8 mouse cellular contexts compared by ENCODE assay signal in genomic region chr16:35874416-35874815, GRCm38 (mm10). TPM values are rescaled to one million over a fixed set of nuclear protein-coding genes. Genes with fewer than 3 reads are reported as not detected.
A peak's percentile ranks its signal among the peaks of the same experiment; 100 is the strongest.
DNase-seq lines count a peak whose midpoint lies in the region; ATAC-seq and TF ChIP-seq lines count a peak whose summit lies in the region.

No protein-coding gene starts in this region.

- no peaks in the 10 kb centered on the region for H3K36me3 ChIP-seq in liver, embryonic 11.5 days (ENCODE audit: control insufficient read depth, insufficient read depth, low read length)
- no peaks in the 10 kb centered on the region for H3K36me3 ChIP-seq in forebrain, embryonic 10.5 days (replicated peaks)

- no peak overlapping the region for H3K4me2 ChIP-seq in liver, embryonic 11.5 days

- WGBS in liver, embryonic 11.5 days = 22% methylated on average over 3 of the region's 3 CpGs
- 33% methylated on average over 3 of the region's 3 CpGs for WGBS in forebrain, embryonic 10.5 days

- POLR2A ChIA-PET in Patski (lab: Charles Lee) = interaction anchor here (0.6 kb wide), 1 partner anchor 36 kb away, joined by 3 read pairs; no protein-coding TSS in a partner anchor

- H3K9ac ChIP-seq in liver, embryonic 11.5 days (ENCODE audit: low read depth, low read length) = no peak overlapping the region

- H3K27me3 ChIP-seq in Patski = peaks cover 3% of the 10 kb centered on the region
- H3K27me3 ChIP-seq in liver, embryonic 11.5 days (replicated peaks; ENCODE audit: control insufficient read depth, insufficient read depth, low read length) = peaks cover 26% of the 10 kb centered on the region
- peaks cover 44% of the 10 kb centered on the region for H3K27me3 ChIP-seq in forebrain, embryonic 10.5 days (ENCODE audit: poor library complexity, severe bottlenecking)

- H3K4me1 ChIP-seq in liver, embryonic 11.5 days (replicated peaks; ENCODE audit: control insufficient read depth, insufficient read depth, low read length) = peaks cover 9% of the 10 kb centered on the region
- H3K4me1 ChIP-seq in forebrain, embryonic 10.5 days = peaks cover 21% of the 10 kb centered on the region

- H3K27ac ChIP-seq in liver, embryonic 11.5 days (ENCODE audit: low read depth, low read length) = no peak overlapping the region
- H3K27ac ChIP-seq in forebrain, embryonic 10.5 days = no peak overlapping the region

- TF ChIP-seq CTCF in Patski (IDR thresholded peaks at IDR 0.05) = peak; percentile 85

- CTCF ChIA-PET in Patski (lab: Charles Lee) = interaction anchor here (0.9 kb wide), 1 partner anchor 13 kb away, joined by 3 read pairs; no protein-coding TSS in a partner anchor

- H3K9me3 ChIP-seq in liver, embryonic 11.5 days (ENCODE audit: control insufficient read depth, low read length) = no peaks in the 10 kb centered on the region
- no peaks in the 10 kb centered on the region for H3K9me3 ChIP-seq in forebrain, embryonic 10.5 days

- peak; percentile 46 for DNase-seq in ovary, postnatal 14 days (ENCODE audit: low spot score)
- no peak for DNase-seq in ovary, adult 18-20 months (ENCODE audit: low spot score)
- DNase-seq in Patski (ENCODE audit: low read depth, low spot score) = no peak
- DNase-seq in cerebellum, adult 9-11 months = peak; percentile 10
- peak; percentile 78 for DNase-seq in heart, postnatal 4 days
- DNase-seq in liver, embryonic 11.5 days (ENCODE audit: low spot score) = peak; percentile 28
- peak; percentile 37 to 77 for DNase-seq in spleen, postnatal 10 days (ENCODE audit: low spot score in 2 of 2)
- DNase-seq in forebrain, embryonic 10.5 days (ENCODE audit: extremely low spot score, low spot score) = no peak

- no peak for ATAC-seq in Patski
- ATAC-seq in liver, embryonic 11.5 days (replicated peaks; ENCODE audit: low FRiP score) = no peak

- no peak overlapping the region for H3K4me3 ChIP-seq in liver, embryonic 11.5 days (ENCODE audit: low read depth, low read length)
- no peak overlapping the region for H3K4me3 ChIP-seq in forebrain, embryonic 10.5 days

- in situ Hi-C loops in Patski (cut with MboI; ENCODE audit: low pct_unique_long_range_greater_than_20kb) = loop anchor here (5.0 to 25.0 kb wide), 2 partner anchors 63 to 588 kb away; partner anchors contain the start of genes Dtx3l, Parp9 and Stfa3

RNA-seq across cellular contexts. Expression of gene Parp14, which starts 3.1 kb away (rescaled TPM):
- polyA plus RNA-seq in Patski (2021) = 8.7 TPM
- total RNA-seq in heart, postnatal 4 days (2021) = 1 to 10 TPM; 5.2 to 5.4 TPM
- 0.70 and 1.3 TPM in 2 replicates for polyA plus RNA-seq in liver, embryonic 11.5 days (2014; fragmentation: Nextera tagmentation; extraction: Ambion mirVana)
- polyA plus RNA-seq in forebrain, embryonic 10.5 days (2016; fragmentation: Nextera tagmentation; extraction: Ambion mirVana) = 0.11 and 0.17 TPM in 2 replicates

Comparison
In these comparisons a context has a peak if more than half of its experiments do, and no peak if none do; other contexts are left out.
1. DNase-seq: peak in ovary, postnatal 14 days (single experiment), cerebellum, adult 9-11 months (single experiment), heart, postnatal 4 days (single experiment), liver, embryonic 11.5 days (single experiment) and spleen, postnatal 10 days (2 of 2); none in ovary, adult 18-20 months (single experiment), Patski (single experiment) and forebrain, embryonic 10.5 days (single experiment).